Mouse (Mus musculus) liver, postnatal 0 days (tissue): ENCODE measurements at regions not wholly inside any gene's neighbourhood (a gene's known extent, or its start where the extent isn't known, plus 50 kb on each side); places are given as distances from the start of the nearest gene placed in this dataset.

ENCODE experiments used
- CTCF ChIP-seq: sonication (generic); IDR thresholded peaks from 2 replicates; pipeline ENCODE4 v1.5.1; 2016; ENCODE audit warnings: antibody characterized with exemption, low read depth
- EP300 ChIP-seq: IDR thresholded peaks from 2 replicates; pipeline ENCODE4 v1.6.1; 2016; ENCODE audit warnings: antibody characterized with exemption, low read depth, mild to moderate bottlenecking

GRCm38 (mm10) chr14:71808863-71809487 is 682.7 kb downstream of the Gm9195 start:
- TF ChIP-seq CTCF: no peak
- no peak for TF ChIP-seq EP300
